Mouse (Mus musculus): ENCODE data around the gene Lnx1.

Gene Lnx1

DNA sequence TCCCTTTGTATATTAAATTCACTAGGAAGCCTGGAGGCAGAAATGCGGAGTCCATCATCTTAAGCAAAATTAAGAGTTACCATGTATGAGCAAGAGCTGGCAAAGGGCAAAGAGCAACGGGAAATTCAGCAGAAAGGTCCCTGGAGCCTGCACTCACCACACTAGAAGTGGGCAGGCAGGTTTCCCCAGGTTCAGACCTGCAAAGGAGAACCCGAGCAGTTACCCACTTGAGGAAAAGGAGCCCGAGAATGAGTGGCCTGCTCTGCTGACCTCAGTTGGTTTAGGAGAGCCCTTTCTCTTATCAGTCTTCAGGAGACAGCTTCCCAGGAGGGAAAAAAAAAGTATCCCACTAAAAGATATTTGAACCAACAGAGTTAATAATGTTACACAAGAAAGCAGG, 99.4 kb downstream of the Lnx1 start:
- ATAC-seq (ENCODE audit: low TSS enrichment), result no peak

DNA sequence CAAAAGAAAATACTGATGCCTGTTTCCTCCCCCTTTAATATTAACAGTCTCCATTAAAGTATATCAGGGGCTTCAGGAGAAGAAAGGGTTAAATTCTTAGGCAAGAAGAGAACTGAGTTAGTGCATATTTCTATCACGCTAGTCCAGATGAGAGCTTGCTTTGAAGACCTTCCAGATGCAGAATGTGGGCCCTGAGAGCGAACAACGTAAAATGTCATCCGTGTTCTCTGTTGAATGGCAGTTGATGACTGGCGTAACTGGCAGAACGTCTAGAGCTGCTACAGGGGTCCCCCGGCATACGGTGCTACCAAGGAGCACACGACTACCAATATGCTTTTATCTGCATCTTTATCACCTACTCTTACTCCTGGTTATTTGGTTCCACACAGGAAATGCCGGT, 100.3 kb downstream of the Lnx1 start:
- no peak for ATAC-seq (ENCODE audit: low TSS enrichment)

DNA sequence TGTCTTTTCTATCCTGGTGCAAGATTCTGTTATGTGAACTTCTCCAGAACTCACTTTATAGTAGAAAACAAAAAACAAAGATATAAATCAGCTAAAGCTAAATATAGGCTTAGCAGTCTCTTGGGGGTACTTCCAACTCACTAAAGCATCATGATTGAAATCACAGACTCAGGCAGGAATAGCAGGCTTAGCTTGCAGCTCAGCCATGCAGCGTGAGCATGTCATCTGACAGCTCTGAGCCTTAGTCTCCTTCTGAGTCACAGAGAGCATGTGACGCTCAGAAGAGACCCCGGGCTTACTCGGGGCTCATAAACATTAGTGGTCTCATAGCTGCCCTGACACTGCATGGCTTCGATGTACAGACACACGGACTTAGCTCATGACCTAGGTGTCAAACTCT, 100.7 kb downstream of the Lnx1 start:
- 0 out of 2 replicates have a peak, but pooled peaks have one; percentile 28 for ATAC-seq (ENCODE audit: low TSS enrichment)

DNA sequence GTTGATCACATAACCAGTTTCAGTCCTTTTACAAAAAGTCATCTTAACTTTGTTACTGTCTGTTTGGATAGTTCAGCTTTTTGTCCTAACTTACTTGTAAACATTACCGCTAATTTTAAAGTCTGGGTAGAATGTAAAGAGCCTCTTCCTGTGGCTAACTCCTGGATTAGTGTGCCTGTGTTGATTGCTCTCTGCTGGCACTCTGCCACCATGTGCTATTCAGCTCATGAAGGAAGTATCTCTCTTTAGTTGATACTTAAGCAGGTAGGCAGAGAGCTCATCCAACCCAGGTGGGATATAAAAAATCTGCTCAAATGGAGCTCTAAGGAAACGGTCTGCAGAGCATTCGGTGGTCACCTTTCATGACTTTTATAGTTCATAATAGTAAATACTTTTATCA, 101.5 kb downstream of the Lnx1 start:
- ATAC-seq (ENCODE audit: low TSS enrichment), result no peak

DNA sequence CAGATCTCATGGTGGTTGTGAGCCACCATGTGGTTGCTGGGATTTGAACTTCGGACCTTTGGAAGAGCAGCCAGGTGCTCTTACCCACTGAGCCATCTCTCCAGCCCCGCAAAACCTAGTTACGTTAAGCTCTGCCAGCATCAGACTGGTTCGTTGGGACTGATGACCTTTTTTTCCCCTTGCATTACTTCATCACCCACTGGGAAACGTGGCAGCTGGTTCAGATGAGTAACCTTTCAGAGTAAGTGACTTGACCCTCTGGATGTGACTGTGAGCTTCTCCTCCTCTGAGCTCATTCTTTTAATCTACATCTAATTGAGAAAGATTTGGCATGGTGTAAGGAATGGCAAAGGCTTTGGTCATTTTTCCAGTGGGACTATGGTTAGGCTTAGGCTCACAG, 102.7 kb downstream of the Lnx1 start:
- no peak for ATAC-seq (ENCODE audit: low TSS enrichment)

DNA sequence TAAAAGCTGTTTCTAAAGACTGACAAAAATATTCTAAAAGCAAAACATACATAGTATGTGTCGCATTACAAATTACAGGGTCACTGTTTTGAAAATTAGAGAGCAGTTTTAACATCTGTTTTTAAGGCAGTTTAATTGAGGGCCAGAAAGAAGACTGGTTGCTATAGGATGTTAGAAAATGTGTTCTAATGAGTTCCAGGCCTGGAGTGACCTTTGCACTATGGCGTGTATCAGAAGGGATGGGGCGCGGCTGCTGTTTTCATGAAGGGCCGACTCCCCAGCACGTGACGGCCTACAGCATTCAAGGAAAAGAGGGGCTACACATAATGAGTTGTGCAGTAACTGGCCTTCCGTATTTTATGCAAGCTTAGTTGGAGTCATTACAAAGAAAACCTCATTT, 109.6 kb downstream of the Lnx1 start:
- ATAC-seq (ENCODE audit: low TSS enrichment), result no peak

DNA sequence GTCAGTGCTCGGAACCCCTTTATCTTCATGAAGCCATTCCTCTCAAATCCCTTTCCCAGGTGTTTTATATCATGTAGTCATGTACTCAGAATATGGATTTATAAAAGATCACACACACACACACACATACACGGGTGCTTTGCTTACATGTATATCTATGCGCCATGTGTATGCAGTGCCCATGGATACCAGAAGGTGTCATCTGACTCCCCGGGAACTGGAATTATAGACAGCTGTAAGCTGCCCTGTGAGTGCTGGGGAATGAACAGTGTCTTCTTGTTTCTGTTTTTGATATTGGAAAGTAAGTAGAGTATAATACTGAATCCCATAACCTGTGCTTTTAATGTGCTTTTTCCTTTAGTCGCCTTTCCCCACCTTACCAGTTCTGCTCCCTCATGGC, 111.3 kb downstream of the Lnx1 start:
- ATAC-seq (ENCODE audit: low TSS enrichment), result no peak

DNA sequence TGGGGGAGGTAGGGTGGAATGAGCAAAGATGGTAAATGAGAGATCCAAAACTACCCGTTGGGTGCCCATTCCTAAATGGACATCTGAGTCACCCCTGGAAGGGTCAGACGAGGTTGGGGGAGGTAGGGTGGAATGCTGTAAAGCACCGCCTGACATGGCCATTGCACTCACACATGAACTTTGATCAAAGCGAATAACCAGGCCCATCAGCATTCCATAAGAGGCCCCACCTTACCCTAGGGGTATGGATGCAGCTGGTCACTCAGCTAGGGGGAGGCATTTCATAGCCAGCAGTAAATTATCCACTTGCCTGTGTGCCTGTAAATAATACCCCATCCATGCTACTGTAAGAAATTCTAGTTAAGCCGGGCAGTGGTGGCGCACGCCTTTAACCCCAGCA, 113.6 kb downstream of the Lnx1 start:
- ATAC-seq (ENCODE audit: low TSS enrichment), result no peak

DNA sequence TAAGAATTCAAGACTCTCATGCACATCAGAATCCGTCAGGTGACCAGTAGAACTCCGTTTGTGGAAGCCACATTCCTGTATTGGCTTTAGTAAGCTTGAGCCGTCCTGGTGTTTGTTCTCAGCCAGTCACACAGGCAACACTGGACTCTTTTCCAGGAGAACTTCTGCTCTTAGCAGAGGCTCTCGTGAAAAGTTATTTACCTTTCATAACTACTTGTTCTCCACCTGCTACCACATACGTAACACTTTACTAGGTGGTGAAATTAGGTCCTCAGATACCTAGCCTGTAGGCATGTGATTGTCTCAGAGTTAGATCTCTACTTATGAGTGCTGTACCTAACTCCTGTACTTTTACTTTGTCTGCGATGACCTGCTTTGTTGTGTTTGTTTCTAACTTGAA, 130.9 kb downstream of the Lnx1 start:
- ATAC-seq (ENCODE audit: low TSS enrichment), result no peak

DNA sequence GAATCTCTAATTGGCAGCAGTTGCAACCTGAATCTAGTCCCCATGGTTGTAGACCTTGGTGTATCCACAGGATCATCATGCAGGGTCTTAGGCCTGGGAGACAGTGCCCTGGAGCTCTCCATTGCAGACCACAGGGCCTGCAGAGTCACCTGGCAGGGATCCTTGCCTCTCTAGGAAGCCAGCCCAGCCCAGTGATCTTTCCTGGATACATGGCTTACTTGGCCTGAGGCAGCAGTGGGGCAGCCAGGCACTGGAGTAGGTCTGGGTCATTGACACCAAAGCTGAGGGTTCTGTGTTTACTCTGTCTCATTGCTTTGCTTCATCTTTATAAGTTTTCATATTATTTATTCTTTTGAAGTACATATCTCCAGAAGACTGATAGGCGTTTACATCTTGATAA, 141.6 kb downstream of the Lnx1 start:
- ATAC-seq (ENCODE audit: low TSS enrichment), result no peak

DNA sequence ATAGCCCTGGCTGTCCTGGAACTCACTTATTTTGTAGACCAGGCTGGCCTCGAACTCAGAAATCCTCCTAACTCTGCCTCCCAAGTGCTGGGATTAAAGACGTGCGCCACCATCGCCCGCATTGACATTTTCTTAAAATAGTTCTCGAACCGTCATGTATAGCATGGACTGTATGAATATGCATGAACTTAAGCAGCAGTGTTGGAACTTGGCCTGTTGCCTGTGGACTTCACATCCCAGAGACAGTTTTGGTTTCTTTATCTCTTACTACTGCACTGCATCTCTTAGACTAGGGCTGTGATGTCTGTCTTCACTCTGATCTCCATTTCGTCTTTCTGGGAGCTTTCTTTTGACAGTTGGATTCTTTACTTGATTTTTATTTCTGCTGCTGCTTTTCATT, 153.1 kb downstream of the Lnx1 start:
- ATAC-seq (ENCODE audit: low TSS enrichment), result peak; percentile 79

DNA sequence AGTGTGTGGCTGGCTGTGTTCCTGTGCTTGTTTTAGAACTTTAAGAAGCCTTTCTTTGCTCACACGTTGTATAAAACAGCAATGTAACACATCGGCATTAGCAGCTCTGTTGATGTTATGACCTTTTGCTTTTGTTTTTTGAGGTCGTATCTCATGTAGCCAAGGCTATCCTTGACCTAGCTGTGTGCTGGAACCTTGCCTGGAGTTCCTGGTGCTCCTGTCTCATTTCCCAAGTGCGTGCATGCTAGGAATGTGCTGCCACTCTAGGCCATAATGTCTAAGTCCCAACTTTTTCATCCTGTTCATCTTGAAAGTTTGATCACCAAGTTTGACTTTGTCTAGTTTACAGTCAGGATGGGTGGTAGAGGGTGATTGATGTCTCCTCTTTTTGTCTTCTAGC, 157.1 kb downstream of the Lnx1 start:
- no peak for ATAC-seq (ENCODE audit: low TSS enrichment)
